Mouse (Mus musculus): ENCODE results near the gene Cdk6. TPM values are rescaled to one million over a fixed set of nuclear protein-coding genes. Genes with fewer than 3 reads are reported as not detected.

Cdk6 gene
- polyA plus RNA-seq, 1 experiment = 30.9 TPM

- Histone ChIP-seq H3K36me3 (ENCODE audit: control insufficient read depth, insufficient read depth) (peaks cover 22% of the 10 kb centered on the region), H3K4me3 (ENCODE audit: insufficient read depth, poor library complexity, severe bottlenecking) (no peak overlapping the region), H3K79me2 (ENCODE audit: control insufficient read depth, insufficient read depth) (peaks cover 78% of the 10 kb centered on the region), H3K27me3 (ENCODE audit: control insufficient read depth, insufficient read depth, insufficient read length) (no peaks in the 10 kb centered on the region), H3ac (ENCODE audit: control insufficient read depth, insufficient read length, low read depth) (no peak overlapping the region), H3K79me3 (ENCODE audit: low read depth) (peaks cover 36% of the 10 kb centered on the region)
- TF ChIP-seq MYOD1 (IDR thresholded peaks at IDR 0.05; ENCODE audit: control insufficient read depth, insufficient read length, low read depth) = peak; percentile 38
- TF ChIP-seq CTCF (IDR thresholded peaks at IDR 0.05; ENCODE audit: control insufficient read depth, insufficient read depth, insufficient read length) = no peak
- peak; percentile 88 for TF ChIP-seq MAX (IDR thresholded peaks at IDR 0.05)
- TF ChIP-seq FOSL1 (IDR thresholded peaks at IDR 0.05; ENCODE audit: insufficient read depth, low read length, poor library complexity, severe bottlenecking) = no peak
- TF ChIP-seq CEBPB (IDR thresholded peaks at IDR 0.05; ENCODE audit: low read depth) = peak; percentile 4
- TF ChIP-seq USF1 (IDR thresholded peaks at IDR 0.05; ENCODE audit: low read depth) = no peak
Observed at GRCm38 (mm10) chr5:3502610-3503350, 161.5 kb downstream of the Cdk6 start.

- TF ChIP-seq CEBPB (IDR thresholded peaks at IDR 0.05; ENCODE audit: low read depth) (no peak), FOSL1 (IDR thresholded peaks at IDR 0.05; ENCODE audit: insufficient read depth, low read length, poor library complexity, severe bottlenecking) (no peak), MAX (IDR thresholded peaks at IDR 0.05) (no peak), USF1 (IDR thresholded peaks at IDR 0.05; ENCODE audit: low read depth) (no peak), MYOD1 (IDR thresholded peaks at IDR 0.05; ENCODE audit: control insufficient read depth, insufficient read length, low read depth) (no peak), CTCF (IDR thresholded peaks at IDR 0.05; ENCODE audit: control insufficient read depth, insufficient read depth, insufficient read length) (no peak), MYOG (IDR thresholded peaks at IDR 0.05; ENCODE audit: control insufficient read depth, extremely low read depth, insufficient read length) (no peak)
- no peak overlapping the region for H3ac ChIP-seq (ENCODE audit: control insufficient read depth, insufficient read length, low read depth)
- no peaks in the 10 kb centered on the region for H3K27me3 ChIP-seq (ENCODE audit: control insufficient read depth, insufficient read depth, insufficient read length)
- H3K4me3 ChIP-seq (ENCODE audit: insufficient read depth, poor library complexity, severe bottlenecking) = no peak overlapping the region
- H3K79me3 ChIP-seq (ENCODE audit: low read depth) = peaks cover 38% of the 10 kb centered on the region
- H3K36me3 ChIP-seq (ENCODE audit: control insufficient read depth, insufficient read depth) = peaks cover 21% of the 10 kb centered on the region
- peaks cover 78% of the 10 kb centered on the region for H3K79me2 ChIP-seq (ENCODE audit: control insufficient read depth, insufficient read depth)
Observed at GRCm38 (mm10) chr5:3503373-3503772, 162.1 kb downstream of the Cdk6 start.

DNA sequence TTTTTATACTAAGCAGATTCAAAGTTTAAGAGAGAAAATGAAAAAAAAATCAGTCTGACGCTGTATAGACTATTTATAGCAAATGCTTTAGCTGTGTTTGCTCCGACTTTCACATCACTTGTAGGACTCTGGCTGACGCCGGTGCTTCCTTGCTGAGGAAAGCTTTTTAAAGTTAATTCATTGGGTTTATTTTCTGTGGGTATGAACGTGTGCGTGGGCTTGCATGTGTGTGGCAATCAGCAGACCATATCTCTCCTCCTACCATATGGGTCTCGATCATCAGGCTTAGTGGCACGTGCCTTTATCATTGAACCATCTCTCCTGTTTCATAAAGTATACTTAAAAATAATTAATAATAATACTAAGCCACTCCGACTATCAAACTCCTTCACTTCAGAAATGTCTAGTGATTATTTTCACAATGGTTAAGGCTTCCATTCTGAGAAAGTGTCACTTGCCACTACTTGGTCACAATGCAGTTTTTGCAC, 162.6 kb downstream of the Cdk6 start:
- H3K4me3 ChIP-seq (ENCODE audit: insufficient read depth, poor library complexity, severe bottlenecking) = no peak overlapping the region
- no peak for TF ChIP-seq USF1 (IDR thresholded peaks at IDR 0.05; ENCODE audit: low read depth)
- no peak for TF ChIP-seq CTCF (IDR thresholded peaks at IDR 0.05; ENCODE audit: control insufficient read depth, insufficient read depth, insufficient read length)
- TF ChIP-seq MYOD1 (IDR thresholded peaks at IDR 0.05; ENCODE audit: control insufficient read depth, insufficient read length, low read depth) = no peak
- no peak for TF ChIP-seq FOSL1 (IDR thresholded peaks at IDR 0.05; ENCODE audit: insufficient read depth, low read length, poor library complexity, severe bottlenecking)
- no peak for TF ChIP-seq MAX (IDR thresholded peaks at IDR 0.05)
- TF ChIP-seq MYOG (IDR thresholded peaks at IDR 0.05; ENCODE audit: control insufficient read depth, extremely low read depth, insufficient read length) = no peak
- no peak for TF ChIP-seq CEBPB (IDR thresholded peaks at IDR 0.05; ENCODE audit: low read depth)
- peaks cover 16% of the 10 kb centered on the region for H3K36me3 ChIP-seq (ENCODE audit: control insufficient read depth, insufficient read depth)
- H3ac ChIP-seq (ENCODE audit: control insufficient read depth, insufficient read length, low read depth) = no peak overlapping the region
- peaks cover 36% of the 10 kb centered on the region for H3K79me3 ChIP-seq (ENCODE audit: low read depth)
- H3K27me3 ChIP-seq (ENCODE audit: control insufficient read depth, insufficient read depth, insufficient read length) = no peaks in the 10 kb centered on the region
- H3K79me2 ChIP-seq (ENCODE audit: control insufficient read depth, insufficient read depth) = peaks cover 76% of the 10 kb centered on the region

GRCm38 (mm10) chr5:3504453-3504852, 163.2 kb downstream of the Cdk6 start:
- Histone ChIP-seq H3K79me3 (ENCODE audit: low read depth) (peaks cover 31% of the 10 kb centered on the region), H3K79me2 (ENCODE audit: control insufficient read depth, insufficient read depth) (peaks cover 76% of the 10 kb centered on the region), H3K4me3 (ENCODE audit: insufficient read depth, poor library complexity, severe bottlenecking) (no peak overlapping the region), H3K27me3 (ENCODE audit: control insufficient read depth, insufficient read depth, insufficient read length) (no peaks in the 10 kb centered on the region), H3K36me3 (ENCODE audit: control insufficient read depth, insufficient read depth) (peaks cover 14% of the 10 kb centered on the region), H3ac (ENCODE audit: control insufficient read depth, insufficient read length, low read depth) (no peak overlapping the region)
- TF ChIP-seq MYOD1 (IDR thresholded peaks at IDR 0.05; ENCODE audit: control insufficient read depth, insufficient read length, low read depth) = no peak
- no peak for TF ChIP-seq FOSL1 (IDR thresholded peaks at IDR 0.05; ENCODE audit: insufficient read depth, low read length, poor library complexity, severe bottlenecking)
- no peak for TF ChIP-seq MYOG (IDR thresholded peaks at IDR 0.05; ENCODE audit: control insufficient read depth, extremely low read depth, insufficient read length)
- TF ChIP-seq CEBPB (IDR thresholded peaks at IDR 0.05; ENCODE audit: low read depth) = no peak
- no peak for TF ChIP-seq CTCF (IDR thresholded peaks at IDR 0.05; ENCODE audit: control insufficient read depth, insufficient read depth, insufficient read length)
- no peak for TF ChIP-seq MAX (IDR thresholded peaks at IDR 0.05)
- no peak for TF ChIP-seq USF1 (IDR thresholded peaks at IDR 0.05; ENCODE audit: low read depth)

DNA sequence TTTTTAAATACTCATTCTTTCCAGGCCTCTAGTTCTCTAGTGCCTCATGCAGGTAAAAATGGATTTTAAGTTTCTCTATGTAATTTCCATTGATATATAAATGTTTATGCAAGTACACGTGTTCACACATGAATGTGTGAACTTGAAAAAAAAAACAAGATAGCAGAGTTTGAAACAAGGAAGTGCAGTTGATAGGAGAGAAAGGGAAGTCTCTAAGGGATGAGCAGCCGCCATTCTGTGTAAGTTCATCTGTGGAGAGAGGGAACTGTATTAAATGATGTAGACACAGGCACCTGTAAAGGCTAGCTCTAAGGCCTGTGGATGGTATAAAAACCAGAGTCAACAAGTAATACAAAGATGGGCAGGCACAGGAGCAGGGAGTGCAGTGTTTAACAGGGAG, 164.3 kb downstream of the Cdk6 start:
- peaks cover 68% of the 10 kb centered on the region for H3K79me2 ChIP-seq (ENCODE audit: control insufficient read depth, insufficient read depth)
- TF ChIP-seq MYOG (IDR thresholded peaks at IDR 0.05; ENCODE audit: control insufficient read depth, extremely low read depth, insufficient read length) = no peak
- no peak for TF ChIP-seq CTCF (IDR thresholded peaks at IDR 0.05; ENCODE audit: control insufficient read depth, insufficient read depth, insufficient read length)
- no peak for TF ChIP-seq USF1 (IDR thresholded peaks at IDR 0.05; ENCODE audit: low read depth)
- no peak for TF ChIP-seq MAX (IDR thresholded peaks at IDR 0.05)
- no peak for TF ChIP-seq MYOD1 (IDR thresholded peaks at IDR 0.05; ENCODE audit: control insufficient read depth, insufficient read length, low read depth)
- no peak for TF ChIP-seq CEBPB (IDR thresholded peaks at IDR 0.05; ENCODE audit: low read depth)
- no peak for TF ChIP-seq FOSL1 (IDR thresholded peaks at IDR 0.05; ENCODE audit: insufficient read depth, low read length, poor library complexity, severe bottlenecking)
- H3K27me3 ChIP-seq (ENCODE audit: control insufficient read depth, insufficient read depth, insufficient read length) = no peaks in the 10 kb centered on the region
- peaks cover 23% of the 10 kb centered on the region for H3K36me3 ChIP-seq (ENCODE audit: control insufficient read depth, insufficient read depth)
- H3ac ChIP-seq (ENCODE audit: control insufficient read depth, insufficient read length, low read depth) = no peak overlapping the region
- peaks cover 30% of the 10 kb centered on the region for H3K79me3 ChIP-seq (ENCODE audit: low read depth)
- no peak overlapping the region for H3K4me3 ChIP-seq (ENCODE audit: insufficient read depth, poor library complexity, severe bottlenecking)
